Mouse (Mus musculus): Measurements from ENCODE around the gene Olfr112. TPM values are rescaled to one million over a fixed set of nuclear protein-coding genes. Genes with fewer than 3 reads are reported as not detected.
"Not testable (repeated sequence)": the region's sequence is repeated elsewhere in the genome, so short reads cannot be mapped to it uniquely, and the experiment has no call there.

Gene Olfr112
- not detected for total RNA-seq (2021)
- long read RNA-seq, experiment 1, result 0 reads
- long read RNA-seq, experiment 2, result 0 reads

GRCm38 (mm10) chr17:37569351-37569750 lies at the start of gene Olfr112:
TSS of gene Olfr112 (minus strand) at chr17:37569451.
- DNase-seq, result no peak

- DNase-seq, result no peak
Measured at GRCm38 (mm10) chr17:37592643-37593042, 23.4 kb upstream of the Olfr112 start, which contains the start of gene Olfr114. TSS of gene Olfr114 (minus strand) at chr17:37592743.

- no peak for DNase-seq
Measured at GRCm38 (mm10) chr17:37577563-37577962, 8.3 kb upstream of the Olfr112 start, which contains the start of gene Olfr113. TSS of gene Olfr113 (minus strand) at chr17:37577663.

GRCm38 (mm10) chr17:37558913-37559615 lies 10.2 kb downstream of the Olfr112 start:
- DNase-seq, result no peak

GRCm38 (mm10) chr17:37543800-37544435 lies 25.3 kb downstream of the Olfr112 start:
- no peak for DNase-seq

- DNase-seq, result no peak
Measured at GRCm38 (mm10) chr17:37541454-37542119, 27.7 kb downstream of the Olfr112 start.

GRCm38 (mm10) chr17:37538416-37538815 lies 30.8 kb downstream of the Olfr112 start:
- DNase-seq, result not testable (repeated sequence)

GRCm38 (mm10) chr17:37535173-37535572 lies 34.1 kb downstream of the Olfr112 start:
- DNase-seq, result no peak

GRCm38 (mm10) chr17:37525427-37525826 lies 43.8 kb downstream of the Olfr112 start:
- not testable (repeated sequence) for DNase-seq

GRCm38 (mm10) chr17:37524612-37525011 lies 44.6 kb downstream of the Olfr112 start:
- not testable (repeated sequence) for DNase-seq

Other genes with a start within 250 kb of the Olfr112 start
- gene Olfr103, start 229.8 kb downstream of the Olfr112 start, total RNA-seq (2021), result not detected
- not detected for gene Olfr104-ps, start 209.9 kb downstream of the Olfr112 start, total RNA-seq (2021)
- not detected for gene Olfr105-ps, start 190.4 kb downstream of the Olfr112 start, total RNA-seq (2021)
- not detected for gene Olfr106-ps, start 179.1 kb downstream of the Olfr112 start, total RNA-seq (2021)
- gene Olfr107, start 170.2 kb downstream of the Olfr112 start, total RNA-seq (2021), result not detected
- not detected for gene Olfr108, start 124.0 kb downstream of the Olfr112 start, total RNA-seq (2021)
- not detected for gene Olfr109, start 110.5 kb downstream of the Olfr112 start, total RNA-seq (2021)
- gene H2-M2, start 85.9 kb downstream of the Olfr112 start, total RNA-seq (2021), result not detected
- not detected for gene Olfr110, start 77.0 kb downstream of the Olfr112 start, total RNA-seq (2021)
- not detected for gene Olfr111, start 61.4 kb downstream of the Olfr112 start, total RNA-seq (2021)
- not detected for gene Olfr113, start 8.2 kb upstream of the Olfr112 start, total RNA-seq (2021)
- gene Olfr114, start 23.3 kb upstream of the Olfr112 start, total RNA-seq (2021), result not detected
- gene Olfr115, start 57.7 kb upstream of the Olfr112 start, total RNA-seq (2021), result not detected
- gene Olfr116, start 57.7 kb upstream of the Olfr112 start, total RNA-seq (2021), result not detected
- gene Olfr117, start 94.3 kb upstream of the Olfr112 start, total RNA-seq (2021), result not detected
- not detected for gene Olfr118, start 97.5 kb upstream of the Olfr112 start, total RNA-seq (2021)
- not detected for gene Olfr119, start 127.1 kb upstream of the Olfr112 start, total RNA-seq (2021)
- gene Olfr120, start 152.4 kb upstream of the Olfr112 start, total RNA-seq (2021), result not detected
- gene Olfr121, start 179.4 kb upstream of the Olfr112 start, total RNA-seq (2021), result not detected
- gene Olfr122, start 199.2 kb upstream of the Olfr112 start, total RNA-seq (2021), result not detected
- not detected for gene Olfr123, start 224.1 kb upstream of the Olfr112 start, total RNA-seq (2021)
- gene Olfr124, start 230.4 kb upstream of the Olfr112 start, total RNA-seq (2021), result not detected

Measured in gastrocnemius, postnatal 25 days (tissue).